Mouse (Mus musculus): Measurements from ENCODE around the gene March7.

- TF ChIP-seq JUND (IDR thresholded peaks at IDR 0.05; ENCODE audit: low read depth, low read length): no peak
- TF ChIP-seq CTCF (IDR thresholded peaks at IDR 0.05 in 2 of 3, conservative IDR thresholded peaks at IDR 0.05 in 1 of 3; ENCODE audit: control insufficient read depth in 1 of 3, insufficient read depth in 1 of 3, low read depth in 2 of 3, low read length in 3 of 3, poor library complexity in 1 of 3, severe bottlenecking in 1 of 3): no peak
- TF ChIP-seq TAL1 (IDR thresholded peaks at IDR 0.05; ENCODE audit: low read length): no peak
- TF ChIP-seq UBTF (IDR thresholded peaks at IDR 0.05; ENCODE audit: borderline replicate concordance, insufficient read depth, low read depth, low read length): no peak
- TF ChIP-seq POLR2A (IDR thresholded peaks at IDR 0.05; ENCODE audit: control insufficient read depth in 1 of 2, insufficient read depth in 1 of 2, low read depth in 1 of 2, low read length in 2 of 2, poor library complexity in 1 of 2): no peak
- TF ChIP-seq ZMIZ1 (IDR thresholded peaks at IDR 0.05; ENCODE audit: low read depth, low read length): no peak
- no peak for TF ChIP-seq TCF12 (IDR thresholded peaks at IDR 0.05; ENCODE audit: low read depth, low read length)
- no peak for TF ChIP-seq MAX (IDR thresholded peaks at IDR 0.05; ENCODE audit: low read length)
- TF ChIP-seq MYC (IDR thresholded peaks at IDR 0.05; ENCODE audit: low read depth, low read length): no peak
- TF ChIP-seq ZNF384 (IDR thresholded peaks at IDR 0.05; ENCODE audit: low read depth, low read length): no peak
- TF ChIP-seq GABPA (IDR thresholded peaks at IDR 0.05; ENCODE audit: low read depth, low read length): no peak
- no peak for TF ChIP-seq E2F4 (IDR thresholded peaks at IDR 0.05; ENCODE audit: borderline replicate concordance, low read depth, low read length)
- no peak for TF ChIP-seq EP300 (IDR thresholded peaks at IDR 0.05; ENCODE audit: low read depth in 1 of 2, low read length in 2 of 2)
- TF ChIP-seq ZC3H11A (IDR thresholded peaks at IDR 0.05; ENCODE audit: low read depth, low read length): no peak
Observed at GRCm38 (mm10) chr2:60210821-60211220, 1.1 kb downstream of the March7 start.

Data from MEL (cell line).